Mouse (Mus musculus) heart, postnatal 4 days (tissue): ENCODE measurements around the gene Diablo. TPM values are rescaled to one million over a fixed set of nuclear protein-coding genes. Genes with fewer than 3 reads are reported as not detected.
A peak's percentile ranks its signal among the peaks of the same experiment; 100 is the strongest.
"Not testable (repeated sequence)": the region's sequence is repeated elsewhere in the genome, so short reads cannot be mapped to it uniquely, and the experiment has no call there.

Experiments used
- DNase-seq: peaks from one replicate; pipeline ENCODE4 v3.0.0; 2021
- total RNA-seq, 2 experiments: library from RNA; stranded (reverse); gene quantifications; 2 replicates each; pipeline ENCODE4 v1.2.3; 2021

Gene Diablo
- 10 to 100 TPM; 51.9 to 58.1 TPM for total RNA-seq

GRCm38 (mm10) chr5:123523692-123524392, at the start of gene Diablo:
Gene Diablo, minus strand, starts transcription at chr5:123524176.
- DNase-seq = peak; percentile 99

DNA sequence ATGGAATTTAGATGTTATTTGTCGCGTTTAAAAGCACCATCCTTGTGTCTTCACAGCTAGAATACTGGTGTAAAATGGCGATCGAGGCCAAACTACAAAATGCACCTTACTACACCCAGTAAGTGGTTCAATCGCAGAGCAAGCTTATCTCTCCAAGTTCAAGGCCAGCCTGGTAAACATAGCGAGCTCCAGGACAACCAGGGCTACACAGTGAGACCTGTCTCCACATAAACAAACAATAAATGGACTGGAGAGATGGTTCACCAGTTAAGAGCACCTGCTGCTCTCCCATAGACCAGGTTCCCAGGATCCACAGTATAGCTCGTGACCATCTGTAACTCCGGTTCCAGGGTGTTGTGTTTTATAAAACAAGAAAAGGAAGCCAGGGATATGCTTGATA, 49.4 kb upstream of the Diablo start:
- DNase-seq = no peak

DNA sequence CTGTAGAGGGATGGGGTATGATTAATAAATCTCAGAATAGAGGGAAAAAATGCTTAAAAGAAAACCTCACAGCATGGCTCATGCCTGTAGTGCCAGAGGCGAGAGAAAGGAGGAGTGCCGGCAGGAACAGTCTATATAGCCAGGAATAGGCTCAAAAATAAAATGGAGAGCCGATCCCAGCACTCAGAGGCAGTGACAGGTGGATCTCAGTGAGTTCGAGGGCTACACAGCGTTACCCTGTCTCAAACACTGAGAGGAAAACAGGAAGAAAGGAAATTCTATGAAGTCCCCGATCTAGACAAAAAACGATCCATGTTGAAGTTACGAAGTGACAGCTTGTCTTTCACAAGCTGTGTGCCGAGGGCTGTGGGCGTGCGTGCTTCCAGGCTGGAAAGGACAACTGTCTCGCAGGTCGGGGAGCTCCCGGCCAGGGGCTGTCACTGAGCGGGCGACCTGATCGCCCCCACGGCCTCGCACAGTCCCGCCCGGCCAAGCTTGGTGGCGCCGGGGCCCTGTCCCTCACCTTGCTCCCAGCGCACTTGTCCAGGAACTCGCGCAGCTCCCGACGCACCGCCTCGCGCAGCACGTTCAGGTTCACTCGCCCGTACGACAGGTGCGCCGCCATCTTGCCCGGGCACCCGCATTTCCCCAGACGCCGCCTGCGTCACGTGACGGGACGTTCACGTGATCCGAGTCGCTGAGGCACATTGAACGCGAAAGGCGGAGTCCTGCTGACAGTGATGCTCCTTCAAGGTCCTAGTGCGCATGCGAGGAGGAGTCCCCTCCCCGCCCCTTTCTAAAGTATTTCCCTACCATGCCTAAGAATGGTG, 48.6 kb upstream of the Diablo start, which contains the start of gene Vps33a:
Vps33a (minus strand) TSS at position 682 of the 830 bp plus-strand sequence.
- DNase-seq = peak; percentile 99

DNA sequence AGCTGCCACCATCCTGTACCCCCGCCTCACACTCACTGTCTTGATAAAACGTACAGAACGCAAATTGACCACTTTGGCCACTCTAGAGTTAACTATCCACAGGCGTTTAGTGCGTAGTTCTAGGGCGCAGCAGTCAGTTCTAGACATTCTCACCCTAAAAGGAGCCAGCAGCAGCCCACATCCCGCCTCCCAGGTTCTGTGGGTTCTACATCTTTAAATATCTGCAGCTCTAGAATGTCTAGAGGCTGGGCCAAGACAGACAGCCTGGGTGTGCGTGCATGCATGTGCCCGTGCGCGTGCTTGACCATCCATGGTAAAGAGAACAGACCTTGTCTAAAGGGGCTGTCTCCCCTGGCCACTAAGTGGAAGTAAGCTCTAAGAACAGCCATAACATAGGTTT, 37.2 kb upstream of the Diablo start:
- DNase-seq = no peak

GRCm38 (mm10) chr5:123559588-123559987, 35.6 kb upstream of the Diablo start:
- no peak for DNase-seq

DNA sequence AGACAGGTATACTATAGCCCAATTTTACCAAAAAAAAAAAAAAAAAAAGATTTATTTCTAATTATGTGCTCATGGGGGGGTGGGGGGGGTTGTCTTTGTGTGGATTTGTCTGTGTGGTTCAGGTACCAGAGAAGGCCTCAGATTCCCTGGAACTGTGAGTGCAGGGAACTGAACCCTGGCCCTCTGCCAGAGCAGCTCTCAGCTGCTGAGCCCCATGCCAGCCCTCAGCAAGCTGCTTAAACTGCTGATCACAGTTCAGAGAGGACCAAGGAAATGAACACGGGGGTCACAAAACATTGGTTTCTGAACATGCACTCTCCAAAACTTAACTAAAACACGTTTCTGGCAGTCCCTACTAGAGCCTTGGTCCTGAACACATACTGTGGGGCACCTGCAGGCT, 32.5 kb upstream of the Diablo start:
- peak; percentile 75 for DNase-seq

DNA sequence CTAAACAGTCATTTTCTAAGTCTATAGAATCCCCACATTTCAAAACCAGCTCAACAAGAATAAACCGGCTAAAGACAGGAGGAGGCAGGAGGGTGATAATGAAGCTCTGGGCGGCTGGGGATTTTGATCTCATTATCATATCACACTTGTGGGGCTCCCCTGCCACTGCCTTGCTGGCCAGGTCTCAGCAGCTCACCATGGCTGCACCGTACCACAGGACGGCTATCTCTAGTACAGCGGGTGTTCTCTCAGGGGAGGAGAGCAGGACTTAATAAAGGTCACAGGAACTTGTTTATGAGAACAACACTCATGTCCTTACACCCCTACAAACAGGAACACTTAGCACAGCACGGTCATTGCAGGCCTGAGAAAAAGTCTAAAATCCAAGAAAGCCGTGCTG, 31.7 kb upstream of the Diablo start:
- DNase-seq = no peak

- DNase-seq = no peak
Measured at GRCm38 (mm10) chr5:123533801-123534200, 9.8 kb upstream of the Diablo start.

GRCm38 (mm10) chr5:123530056-123530455, 6.1 kb upstream of the Diablo start:
- DNase-seq = peak; percentile 2

DNA sequence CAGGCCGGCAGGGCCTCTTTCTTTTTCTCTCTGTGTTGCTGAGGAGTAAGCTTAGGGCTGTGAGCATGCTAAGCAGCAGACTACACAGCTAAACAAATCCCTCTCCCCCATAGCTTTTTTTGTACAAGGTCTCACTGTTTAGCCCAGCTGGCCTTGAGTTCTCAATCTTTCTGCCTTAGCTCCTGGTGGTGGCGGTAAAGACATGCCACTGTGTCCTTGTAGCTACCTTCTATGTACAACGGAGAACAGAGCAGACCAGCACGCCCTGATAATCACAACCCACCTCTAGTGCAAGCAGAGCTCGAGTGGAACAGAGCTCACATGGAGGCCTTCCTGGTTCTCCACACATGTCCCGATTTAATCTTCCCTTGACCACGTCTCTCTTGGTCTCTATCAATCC, 4.7 kb upstream of the Diablo start:
- peak; percentile 1 for DNase-seq

DNA sequence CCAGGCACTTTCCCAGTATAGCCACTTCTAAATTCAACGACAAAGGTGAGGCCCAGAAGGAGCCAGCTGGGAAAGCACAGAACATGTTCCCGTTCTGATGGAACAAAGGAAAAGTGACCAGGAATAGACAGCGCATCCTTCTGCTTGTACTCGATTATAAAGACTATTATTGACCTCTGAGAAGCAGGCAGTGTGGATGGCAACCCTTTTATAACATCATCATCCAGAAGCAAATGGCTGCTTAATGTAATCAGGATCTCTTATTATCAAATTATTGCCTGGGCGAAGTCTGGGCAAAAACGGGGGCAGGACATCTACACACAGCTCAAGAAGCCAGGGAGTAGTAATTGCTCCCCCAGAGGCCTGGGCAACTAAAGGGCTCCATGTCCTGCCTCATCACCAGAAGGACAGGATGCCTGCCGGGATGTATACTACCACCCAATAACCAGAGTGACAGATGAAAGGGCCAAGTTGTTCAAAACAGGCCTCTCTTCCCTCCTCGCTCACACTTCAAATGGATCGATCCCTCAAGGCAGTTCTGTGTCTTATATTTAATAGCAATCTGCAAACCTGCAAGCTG, 2.0 kb upstream of the Diablo start:
- peak; percentile 3 for DNase-seq

DNA sequence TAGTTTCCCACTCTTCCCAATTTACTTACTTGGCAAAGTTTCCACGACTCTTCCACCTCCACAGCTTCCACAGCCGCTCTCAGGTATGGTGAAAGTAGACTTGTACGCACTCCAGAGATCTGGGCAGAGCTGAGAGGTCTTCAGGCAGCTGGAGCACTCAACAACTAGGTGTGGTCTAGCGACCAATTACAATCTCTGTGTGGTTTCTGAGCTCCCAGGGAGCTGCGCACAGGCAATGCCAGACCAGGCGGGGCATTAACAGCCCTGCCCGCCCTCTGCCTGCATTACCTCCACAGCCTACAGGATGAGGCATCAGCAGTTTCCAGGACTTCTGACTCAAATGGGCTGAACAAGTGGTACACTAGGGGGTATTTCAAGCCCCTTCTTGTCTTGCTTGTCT, 1.3 kb upstream of the Diablo start, which contains the start of gene Gm49027:
Gm49027 (minus strand) TSS at position 208 of the 400 bp plus-strand sequence.
- peak; percentile 3 for DNase-seq

- DNase-seq = no peak
Measured at GRCm38 (mm10) chr5:123524393-123524750, 396 bp upstream of the Diablo start.

DNA sequence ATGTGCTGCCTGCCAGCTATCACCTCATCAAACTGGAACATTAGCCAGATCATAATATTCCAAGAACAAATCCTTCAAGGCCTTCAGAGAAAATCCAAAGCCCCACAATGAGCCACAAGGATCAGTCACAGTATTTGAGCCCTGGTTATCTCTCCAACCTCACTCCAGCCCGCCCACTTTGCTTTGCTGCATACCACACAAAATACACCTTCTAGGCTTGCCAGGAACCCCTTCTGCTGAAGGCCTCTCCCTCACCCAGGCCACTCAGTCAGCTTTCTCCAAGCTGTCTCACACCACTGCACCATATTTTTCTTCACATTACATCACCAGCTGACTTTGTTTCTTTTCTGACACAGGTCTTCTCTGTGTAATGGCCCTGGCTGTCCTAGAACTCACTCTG, 1.8 kb downstream of the Diablo start:
- DNase-seq = peak; percentile 3

DNA sequence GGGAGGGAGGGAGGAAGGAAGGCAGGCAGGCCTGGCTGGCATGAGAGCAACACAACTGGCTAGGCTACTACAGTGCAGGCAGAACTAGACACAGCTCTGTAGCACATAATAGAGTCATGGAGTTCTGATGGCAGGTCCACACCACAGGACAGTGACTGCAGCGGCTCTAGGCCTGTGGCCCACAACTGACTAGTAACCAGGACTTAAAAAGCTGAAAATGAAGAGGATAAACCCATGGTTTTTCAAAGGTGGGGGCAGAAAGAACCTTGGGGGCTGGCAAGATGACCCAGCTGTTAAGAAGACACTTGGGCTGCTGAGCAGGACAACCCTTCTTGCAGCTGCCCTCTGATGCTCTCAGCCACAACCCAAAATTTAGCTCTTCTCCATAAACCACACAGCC, 2.4 kb downstream of the Diablo start:
- peak; percentile 1 for DNase-seq

DNA sequence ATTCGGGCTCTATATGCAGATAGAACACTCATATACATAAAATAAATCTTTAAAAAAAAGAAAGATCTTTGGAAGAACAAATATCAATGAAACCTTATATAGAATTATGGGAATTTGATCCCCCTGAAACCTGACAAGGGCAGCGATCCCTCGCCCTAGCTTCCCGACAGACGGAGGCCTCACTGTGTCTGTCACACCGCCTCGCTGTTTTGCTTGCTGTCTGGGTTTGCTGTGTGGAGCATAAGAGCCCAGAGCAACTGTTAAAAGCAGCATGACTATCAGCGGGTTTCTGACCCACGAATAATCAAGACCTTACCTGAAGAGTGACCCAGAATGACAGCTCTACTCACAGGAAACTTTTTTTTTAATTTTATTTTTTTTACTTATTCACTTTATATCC, 3.3 kb downstream of the Diablo start:
- DNase-seq = peak; percentile 2

DNA sequence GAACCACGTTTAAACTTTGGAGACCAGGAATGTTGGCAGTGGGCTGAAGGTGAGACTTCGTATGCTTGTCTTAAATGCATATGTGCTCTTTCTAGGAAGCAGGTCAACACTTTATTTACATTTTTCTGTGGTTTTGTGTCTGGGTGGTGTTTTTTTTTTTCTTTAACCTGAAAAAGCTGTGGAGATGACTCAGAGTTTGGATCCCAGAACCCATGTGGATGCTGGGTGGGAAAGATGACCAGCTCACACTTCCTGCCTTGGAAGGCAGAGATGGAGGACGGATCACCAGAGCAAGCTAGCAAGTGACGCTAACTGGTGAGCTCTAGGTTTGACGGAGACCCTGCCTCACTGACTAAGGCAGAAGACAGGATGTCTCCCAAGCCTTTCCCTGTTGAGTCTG, 9.1 kb downstream of the Diablo start:
- DNase-seq = no peak

GRCm38 (mm10) chr5:123512102-123512501, 11.9 kb downstream of the Diablo start:
- DNase-seq = no peak

GRCm38 (mm10) chr5:123511426-123511825, 12.6 kb downstream of the Diablo start:
- not testable (repeated sequence) for DNase-seq

DNA sequence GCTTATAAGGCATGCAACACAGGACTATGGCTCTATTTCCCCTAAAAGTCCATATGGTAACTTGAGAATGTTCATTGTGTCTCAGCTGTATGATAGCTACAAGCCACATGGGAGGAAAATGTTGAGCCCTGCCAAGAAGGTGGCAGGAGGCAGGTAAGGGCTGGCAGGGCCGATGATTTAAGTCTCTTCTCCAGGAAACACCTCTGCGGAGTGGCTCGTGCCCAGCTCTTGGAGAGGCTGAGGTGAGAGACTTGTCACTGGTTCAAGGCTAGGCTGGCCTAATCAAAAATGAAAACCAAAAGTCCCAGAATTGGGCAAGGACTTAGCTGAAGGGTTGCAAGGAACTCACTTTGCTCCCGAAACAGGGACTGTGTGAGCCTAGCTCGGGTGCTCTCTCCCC, 13.8 kb downstream of the Diablo start, which contains the start of gene B3gnt4:
B3gnt4 (plus strand) TSS at position 301 of the 400 bp plus-strand sequence.
- no peak for DNase-seq

- no peak for DNase-seq
Measured at GRCm38 (mm10) chr5:123508921-123509320, 15.1 kb downstream of the Diablo start.

DNA sequence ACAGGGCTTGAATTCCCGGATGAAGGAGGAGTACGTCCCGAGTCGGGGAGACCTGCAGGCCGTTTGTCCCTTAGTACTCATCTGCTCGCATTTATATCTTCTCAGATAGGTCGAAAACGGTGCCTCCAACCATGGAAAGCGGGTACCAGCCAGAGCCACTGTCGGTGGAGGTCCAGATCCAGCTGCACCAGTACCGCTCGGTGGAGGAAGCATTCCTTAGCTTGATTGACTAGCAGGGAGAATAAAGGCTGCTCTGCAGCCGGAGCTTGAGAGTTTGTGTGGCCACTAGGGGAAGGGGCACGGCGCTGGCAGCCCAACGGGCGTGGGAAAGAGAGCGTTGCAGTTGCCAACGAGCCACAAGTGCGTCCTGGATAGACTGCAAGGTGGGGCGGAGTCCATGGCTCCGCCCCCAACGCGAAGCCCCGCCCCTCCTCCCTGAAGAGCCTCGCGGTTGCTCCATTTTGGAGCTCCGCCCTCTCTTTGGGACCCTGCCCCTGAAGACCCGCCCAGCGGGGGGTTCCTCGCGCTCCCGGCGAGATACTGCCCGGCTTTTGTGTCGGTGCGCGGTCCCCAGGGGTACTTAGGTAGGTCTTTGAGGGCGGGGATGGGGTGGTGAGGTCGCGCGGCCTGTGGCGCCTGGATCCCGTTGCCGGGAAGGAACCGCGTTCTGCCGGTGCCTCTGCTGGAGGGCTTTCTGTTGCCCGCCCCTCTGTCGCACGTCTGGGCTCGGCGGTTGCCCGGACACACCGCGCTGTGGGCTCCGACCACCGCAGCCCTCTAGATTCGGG, 15.8 kb downstream of the Diablo start:
- DNase-seq = peak; percentile 82
